Mouse (Mus musculus) E14TG2a.4 (cell line): ENCODE results near the gene Gramd1a.

Experiments
- H3K27me3 ChIP-seq: 2 replicates; pipeline ENCODE4 v1.6.1; 2014; ENCODE audit warnings: low read length, control low read depth; ENCODE audit not compliant: insufficient read depth
- H3K36me3 ChIP-seq: 2 replicates; pipeline ENCODE4 v1.6.1; 2014; ENCODE audit warnings: low read length, control low read depth; ENCODE audit not compliant: insufficient read depth
- H3K4me1 ChIP-seq: replicated peaks from 2 replicates; pipeline ENCODE4 v1.6.1; 2014; ENCODE audit warnings: low read depth, low read length, control low read depth
- H3K4me3 ChIP-seq: replicated peaks from 2 replicates; pipeline ENCODE4 v1.5.1; 2014; ENCODE audit warnings: mild to moderate bottlenecking, low read length
- H3K9me3 ChIP-seq: 2 replicates; pipeline ENCODE4 v1.6.1; 2014; ENCODE audit warnings: low read length, control low read depth
- CTCF ChIP-seq: conservative IDR thresholded peaks from 2 replicates; pipeline ENCODE4 v1.5.1; 2014; ENCODE audit warnings: low read length
- NANOG ChIP-seq: IDR thresholded peaks from 2 replicates; pipeline ENCODE4 v1.6.1; 2014; ENCODE audit warnings: borderline replicate concordance, low read length, mixed read lengths
- POU5F1 ChIP-seq: IDR thresholded peaks from 2 replicates; pipeline ENCODE4 v1.6.1; 2014; ENCODE audit warnings: low read length, borderline replicate concordance

Gene Gramd1a

GRCm38 (mm10) chr7:31148086-31148485 is 7.6 kb downstream of the Gramd1a start:
- H3K36me3 ChIP-seq, result peaks cover 21% of the 10 kb centered on the region
- TF ChIP-seq POU5F1 (no peak), CTCF (no peak), NANOG (no peak)
- no peaks in the 10 kb centered on the region for H3K27me3 ChIP-seq
- H3K9me3 ChIP-seq, result no peaks in the 10 kb centered on the region
- peak overlapping the region; percentile 87; the same call in 1 of the 2 replicates for H3K4me3 ChIP-seq
- peaks cover 74% of the 10 kb centered on the region for H3K4me1 ChIP-seq

GRCm38 (mm10) chr7:31145596-31146160 is 10.0 kb downstream of the Gramd1a start:
- Histone ChIP-seq H3K4me1 (peaks cover 59% of the 10 kb centered on the region), H3K36me3 (peaks cover 42% of the 10 kb centered on the region), H3K9me3 (no peaks in the 10 kb centered on the region), H3K4me3 (no peak overlapping the region), H3K27me3 (no peaks in the 10 kb centered on the region)
- no peak for TF ChIP-seq NANOG
- TF ChIP-seq CTCF, result no peak
- no peak for TF ChIP-seq POU5F1

- peak; percentile 54 for TF ChIP-seq CTCF
- TF ChIP-seq NANOG, result no peak
- H3K9me3 ChIP-seq, result no peaks in the 10 kb centered on the region
- H3K36me3 ChIP-seq, result peaks cover 50% of the 10 kb centered on the region
- no peak overlapping the region for H3K4me3 ChIP-seq
- H3K27me3 ChIP-seq, result no peaks in the 10 kb centered on the region
- peaks cover 56% of the 10 kb centered on the region for H3K4me1 ChIP-seq
Observed at GRCm38 (mm10) chr7:31144886-31145285, 10.8 kb downstream of the Gramd1a start.

- Histone ChIP-seq H3K27me3 (no peaks in the 10 kb centered on the region), H3K4me1 (peaks cover 22% of the 10 kb centered on the region), H3K36me3 (peaks cover 78% of the 10 kb centered on the region), H3K4me3 (no peak overlapping the region), H3K9me3 (no peaks in the 10 kb centered on the region)
- TF ChIP-seq POU5F1 (no peak), CTCF (no peak), NANOG (no peak)
Observed at GRCm38 (mm10) chr7:31140941-31141340, 14.8 kb downstream of the Gramd1a start.

- H3K27me3 ChIP-seq, result no peaks in the 10 kb centered on the region
- H3K4me1 ChIP-seq, result peaks cover 20% of the 10 kb centered on the region
- TF ChIP-seq POU5F1 (no peak), NANOG (no peak), CTCF (no peak)
- no peak overlapping the region for H3K4me3 ChIP-seq
- no peaks in the 10 kb centered on the region for H3K9me3 ChIP-seq
- H3K36me3 ChIP-seq, result peaks cover 84% of the 10 kb centered on the region
Observed at GRCm38 (mm10) chr7:31140302-31140701, 15.4 kb downstream of the Gramd1a start.

GRCm38 (mm10) chr7:31139765-31140164 is 15.9 kb downstream of the Gramd1a start:
- no peak for TF ChIP-seq NANOG
- no peak for TF ChIP-seq POU5F1
- TF ChIP-seq CTCF, result peak; percentile 91
- Histone ChIP-seq H3K36me3 (peaks cover 89% of the 10 kb centered on the region), H3K27me3 (no peaks in the 10 kb centered on the region), H3K4me3 (no peak overlapping the region), H3K9me3 (no peaks in the 10 kb centered on the region), H3K4me1 (peaks cover 17% of the 10 kb centered on the region)

GRCm38 (mm10) chr7:31135717-31136116 is 20.0 kb downstream of the Gramd1a start:
- no peak overlapping the region for H3K4me3 ChIP-seq
- H3K36me3 ChIP-seq, result peaks cover 100% of the 10 kb centered on the region
- no peaks in the 10 kb centered on the region for H3K27me3 ChIP-seq
- no peaks in the 10 kb centered on the region for H3K9me3 ChIP-seq
- no peak for TF ChIP-seq NANOG
- no peak for TF ChIP-seq POU5F1
- TF ChIP-seq CTCF, result no peak
- H3K4me1 ChIP-seq, result peaks cover 23% of the 10 kb centered on the region

- Histone ChIP-seq H3K36me3 (peaks cover 88% of the 10 kb centered on the region), H3K4me3 (no peak overlapping the region), H3K27me3 (peaks cover 15% of the 10 kb centered on the region), H3K4me1 (peaks cover 46% of the 10 kb centered on the region), H3K9me3 (no peaks in the 10 kb centered on the region)
- no peak for TF ChIP-seq CTCF
- no peak for TF ChIP-seq NANOG
- no peak for TF ChIP-seq POU5F1
Observed at GRCm38 (mm10) chr7:31131866-31132265, 23.8 kb downstream of the Gramd1a start.

GRCm38 (mm10) chr7:31130841-31131240 is 24.9 kb downstream of the Gramd1a start:
- Histone ChIP-seq H3K9me3 (no peaks in the 10 kb centered on the region), H3K4me1 (peaks cover 45% of the 10 kb centered on the region), H3K36me3 (peaks cover 78% of the 10 kb centered on the region), H3K27me3 (peaks cover 22% of the 10 kb centered on the region), H3K4me3 (no peak overlapping the region)
- TF ChIP-seq NANOG (no peak), CTCF (peak; percentile 78), POU5F1 (no peak)
